Mouse (Mus musculus) intestine, embryonic 15.5 days (tissue): Measurements from ENCODE around the gene Isoc2a. TPM values are rescaled to one million over a fixed set of nuclear protein-coding genes. Genes with fewer than 3 reads are reported as not detected.
A peak's percentile ranks its signal among the peaks of the same experiment; 100 is the strongest.

Experiments used
- ATAC-seq: fragments of 200-750 bp; cut with Nextera tagmentation; 2 replicates; pipeline ENCODE4 v1.8.0; 2017; ENCODE audit warnings: moderate TSS enrichment, moderate library complexity
- H3K27ac ChIP-seq: fragments of 300-500 bp; sonication (generic); 2 replicates; pipeline ENCODE4 v1.5.1; 2015; ENCODE audit warnings: mild to moderate bottlenecking, inconsistent platforms
- H3K27me3 ChIP-seq: fragments of 300-500 bp; sonication (generic); replicated peaks from 2 replicates; pipeline ENCODE4 v1.6.1; 2015; ENCODE audit warnings: inconsistent platforms
- H3K36me3 ChIP-seq: fragments of 300-500 bp; sonication (generic); 2 replicates; pipeline ENCODE4 v1.6.1; 2015; ENCODE audit warnings: inconsistent platforms
- H3K4me1 ChIP-seq: fragments of 300-500 bp; sonication (generic); replicated peaks from 2 replicates; pipeline ENCODE4 v1.6.1; 2015; ENCODE audit warnings: inconsistent platforms
- H3K4me2 ChIP-seq: fragments of 300-500 bp; sonication (generic); replicated peaks from 2 replicates; pipeline ENCODE4 v1.6.1; 2015; ENCODE audit warnings: mild to moderate bottlenecking, inconsistent platforms
- H3K4me3 ChIP-seq: fragments of 300-500 bp; sonication (generic); replicated peaks from 2 replicates; pipeline ENCODE4 v1.5.1; 2015; ENCODE audit warnings: inconsistent platforms
- H3K9ac ChIP-seq: fragments of 300-500 bp; sonication (generic); 2 replicates; pipeline ENCODE4 v1.6.1; 2015; ENCODE audit warnings: inconsistent platforms
- H3K9me3 ChIP-seq: fragments of 300-500 bp; sonication (generic); 2 replicates; pipeline ENCODE4 v1.6.1; 2016; ENCODE audit warnings: inconsistent platforms
- WGBS: fragments of 180-500 bp; shearing (Covaris S2); methylation state at CpG from one replicate; pipeline ENCODE4 v1.1.7; 2015; 5-methylcytosine and 5-hydroxymethylcytosine counted together
- polyA plus RNA-seq: library from polyadenylated mRNA; unstranded; fragments of >200 nt; fragmentation: Nextera tagmentation; extraction: Ambion mirVana; gene quantifications from 2 replicates; pipeline ENCODE4 v1.2.1, GENCODE M21; 2015

Gene Isoc2a
- polyA plus RNA-seq, 1 experiment from 2014 or later = 0.68 TPM

DNA sequence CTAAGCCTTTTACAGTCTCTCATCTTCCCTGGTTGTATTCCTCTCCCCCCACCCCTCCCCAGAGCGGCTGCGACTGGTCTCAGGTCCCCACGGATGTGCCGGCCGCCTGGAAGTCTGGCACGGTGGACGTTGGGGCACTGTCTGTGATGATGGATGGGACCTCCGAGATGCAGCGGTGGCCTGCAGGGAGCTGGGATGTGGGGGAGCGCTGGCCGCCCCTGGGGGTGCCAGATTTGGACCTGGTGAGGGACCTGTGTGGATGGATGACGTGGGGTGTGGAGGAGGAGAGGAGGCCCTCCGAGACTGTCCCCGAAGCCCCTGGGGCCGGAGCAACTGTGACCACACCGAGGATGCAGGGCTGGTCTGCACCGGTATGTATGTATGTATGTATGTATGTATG, 51.4 kb downstream of the Isoc2a start:
- no peak overlapping the region for H3K4me3 ChIP-seq
- H3K9me3 ChIP-seq = no peaks in the 10 kb centered on the region
- WGBS = 61% methylated on average over 17 of the region's 17 CpGs
- no peak overlapping the region for H3K27ac ChIP-seq
- no peak overlapping the region for H3K4me2 ChIP-seq
- no peaks in the 10 kb centered on the region for H3K36me3 ChIP-seq
- H3K27me3 ChIP-seq = no peaks in the 10 kb centered on the region
- H3K4me1 ChIP-seq = peaks cover 31% of the 10 kb centered on the region
- no peak for ATAC-seq
- H3K9ac ChIP-seq = no peak overlapping the region

DNA sequence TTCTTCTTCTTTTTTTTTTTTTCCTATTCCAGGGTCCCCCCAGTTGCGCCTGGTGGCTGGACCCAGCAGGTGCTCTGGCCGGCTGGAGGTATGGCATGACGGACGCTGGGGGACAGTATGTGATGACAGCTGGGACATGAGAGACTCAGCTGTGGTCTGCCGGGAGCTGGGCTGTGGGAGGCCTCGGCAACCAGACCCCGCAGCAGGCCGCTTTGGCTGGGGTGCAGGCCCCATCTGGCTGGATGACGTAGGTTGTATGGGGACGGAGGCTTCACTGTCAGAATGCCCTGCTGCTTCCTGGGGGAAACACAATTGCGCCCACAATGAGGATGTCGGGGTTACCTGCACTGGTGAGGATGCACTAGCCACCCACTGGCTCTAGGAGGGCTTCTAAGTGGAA, 56.1 kb downstream of the Isoc2a start:
- 77% methylated on average over 12 of the region's 12 CpGs for WGBS
- H3K4me2 ChIP-seq = no peak overlapping the region
- no peaks in the 10 kb centered on the region for H3K4me1 ChIP-seq
- H3K9me3 ChIP-seq = 0 out of 2 replicates have a peak, but pooled peaks cover 3% of the 10 kb centered on the region
- H3K36me3 ChIP-seq = no peaks in the 10 kb centered on the region
- H3K9ac ChIP-seq = no peak overlapping the region
- no peaks in the 10 kb centered on the region for H3K27me3 ChIP-seq
- ATAC-seq = no peak
- no peak overlapping the region for H3K27ac ChIP-seq
- H3K4me3 ChIP-seq = no peak overlapping the region

DNA sequence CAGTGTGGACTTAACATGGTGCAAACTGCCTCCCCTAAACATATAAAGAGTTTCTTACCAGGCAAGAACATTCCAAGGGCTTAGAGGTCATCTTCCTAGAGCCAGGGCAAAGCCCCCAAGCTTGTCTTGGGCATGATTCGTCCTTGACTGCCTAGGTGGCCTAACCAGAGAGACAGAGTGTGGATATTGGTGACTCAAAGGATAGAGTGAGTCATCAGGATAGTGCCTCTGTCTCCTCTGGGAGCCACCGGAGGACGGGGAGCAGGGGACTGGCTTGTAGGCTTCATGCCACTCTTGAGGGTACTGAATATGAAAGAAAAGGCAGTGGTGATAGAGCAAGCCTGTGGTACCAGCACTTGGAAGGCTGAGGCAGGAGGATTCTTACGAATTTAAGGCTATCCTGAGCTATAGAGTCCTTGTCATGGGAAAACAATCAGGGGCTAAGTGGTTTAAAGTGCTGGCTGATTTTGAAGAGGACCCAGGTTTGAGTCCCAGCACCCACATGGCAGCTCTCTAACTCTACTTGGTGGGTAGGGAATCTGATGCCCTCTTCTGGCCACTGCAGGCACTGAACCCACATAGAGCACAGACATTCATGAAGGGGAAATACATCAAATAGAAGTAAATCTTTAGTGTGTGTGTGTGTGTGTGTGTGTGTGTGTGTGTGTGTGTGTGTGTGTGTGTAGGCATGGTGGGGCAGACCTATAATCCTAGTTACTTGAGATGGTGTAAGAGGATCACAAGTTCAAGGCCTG, 57.4 kb downstream of the Isoc2a start:
- Histone ChIP-seq H3K4me3 (no peak overlapping the region), H3K4me1 (no peaks in the 10 kb centered on the region), H3K36me3 (no peaks in the 10 kb centered on the region), H3K9me3 (0 out of 2 replicates have a peak, but pooled peaks cover 3% of the 10 kb centered on the region), H3K4me2 (no peak overlapping the region), H3K27ac (no peak overlapping the region), H3K9ac (no peak overlapping the region), H3K27me3 (no peaks in the 10 kb centered on the region)
- no peak for ATAC-seq
- WGBS = 76% methylated on average over 4 of the region's 4 CpGs

DNA sequence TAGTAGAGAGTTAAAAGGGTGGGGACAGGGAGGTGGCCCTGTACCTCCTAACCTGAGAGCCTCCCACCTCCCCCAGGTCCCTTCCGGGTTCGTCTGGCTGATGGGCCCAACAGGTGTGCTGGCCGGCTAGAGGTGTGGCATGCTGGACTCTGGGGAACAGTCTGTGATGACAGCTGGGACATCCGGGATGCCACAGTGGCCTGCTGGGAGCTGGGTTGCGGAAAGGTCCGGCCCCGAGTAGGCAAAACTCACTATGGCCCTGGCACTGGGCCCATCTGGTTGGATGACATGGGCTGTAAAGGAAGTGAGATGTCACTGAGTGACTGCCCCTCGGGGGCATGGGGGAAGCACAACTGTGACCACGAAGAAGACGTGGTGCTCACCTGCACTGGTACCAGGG, 59.9 kb downstream of the Isoc2a start:
- no peaks in the 10 kb centered on the region for H3K4me1 ChIP-seq
- H3K27me3 ChIP-seq = no peaks in the 10 kb centered on the region
- H3K4me2 ChIP-seq = no peak overlapping the region
- no peak overlapping the region for H3K4me3 ChIP-seq
- H3K9ac ChIP-seq = no peak overlapping the region; the same call in 1 of the 2 replicates
- 78% methylated on average over 10 of the region's 10 CpGs for WGBS
- ATAC-seq = no peak
- H3K27ac ChIP-seq = no peak overlapping the region
- H3K36me3 ChIP-seq = no peaks in the 10 kb centered on the region
- 0 out of 2 replicates have a peak, but pooled peaks cover 3% of the 10 kb centered on the region for H3K9me3 ChIP-seq

DNA sequence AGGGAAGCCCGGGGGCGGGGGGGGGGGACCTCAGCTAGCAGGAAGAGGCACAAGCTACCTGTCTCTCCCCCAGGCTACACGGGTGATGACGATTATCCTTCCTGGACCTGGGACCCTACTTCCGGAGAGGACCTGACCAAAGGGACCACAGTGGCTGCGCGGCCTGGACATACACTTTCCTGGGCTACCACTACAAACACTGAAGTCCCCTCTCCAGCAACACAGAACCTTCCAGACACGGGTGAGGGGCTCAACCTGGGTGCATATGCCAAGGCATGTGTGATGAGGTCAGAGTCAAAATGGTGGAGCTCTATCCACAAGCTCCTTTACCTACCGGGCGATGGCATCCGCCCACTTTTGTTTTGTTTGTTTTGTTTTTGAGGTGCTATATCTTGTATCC, 60.4 kb downstream of the Isoc2a start:
- Histone ChIP-seq H3K36me3 (no peaks in the 10 kb centered on the region), H3K4me1 (no peaks in the 10 kb centered on the region), H3K27ac (no peak overlapping the region), H3K4me3 (no peak overlapping the region), H3K4me2 (no peak overlapping the region), H3K27me3 (no peaks in the 10 kb centered on the region), H3K9me3 (0 out of 2 replicates have a peak, but pooled peaks cover 3% of the 10 kb centered on the region), H3K9ac (no peak overlapping the region)
- WGBS = 76% methylated on average over 11 of the region's 11 CpGs
- ATAC-seq = no peak

DNA sequence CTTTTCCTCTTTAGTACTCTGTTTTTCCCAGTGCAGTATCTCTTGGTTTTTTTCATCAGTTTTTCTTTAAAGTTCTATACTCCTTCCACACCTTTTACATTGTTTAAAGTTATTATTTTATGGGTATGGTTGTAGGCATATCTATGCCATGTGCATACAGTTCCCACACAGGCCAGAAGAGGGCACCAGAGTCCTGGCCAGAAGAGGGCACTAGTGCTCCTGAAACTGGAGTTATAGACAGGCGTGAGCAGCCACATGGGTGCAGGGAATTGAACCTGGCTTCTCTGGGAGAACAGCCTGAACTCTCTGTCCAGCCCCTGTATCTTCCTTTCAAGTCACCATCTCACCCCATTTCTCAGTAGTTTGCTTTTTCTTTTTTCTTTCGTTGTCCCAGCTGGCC, 61.5 kb downstream of the Isoc2a start:
- no peaks in the 10 kb centered on the region for H3K4me1 ChIP-seq
- no peak overlapping the region for H3K27ac ChIP-seq
- no peak overlapping the region for H3K4me3 ChIP-seq
- H3K9me3 ChIP-seq = 0 out of 2 replicates have a peak, but pooled peaks cover 3% of the 10 kb centered on the region
- no peak for ATAC-seq
- H3K36me3 ChIP-seq = no peaks in the 10 kb centered on the region
- 37% methylated on average over 2 of the region's 2 CpGs for WGBS
- H3K27me3 ChIP-seq = no peaks in the 10 kb centered on the region
- H3K4me2 ChIP-seq = no peak overlapping the region
- no peak overlapping the region for H3K9ac ChIP-seq

DNA sequence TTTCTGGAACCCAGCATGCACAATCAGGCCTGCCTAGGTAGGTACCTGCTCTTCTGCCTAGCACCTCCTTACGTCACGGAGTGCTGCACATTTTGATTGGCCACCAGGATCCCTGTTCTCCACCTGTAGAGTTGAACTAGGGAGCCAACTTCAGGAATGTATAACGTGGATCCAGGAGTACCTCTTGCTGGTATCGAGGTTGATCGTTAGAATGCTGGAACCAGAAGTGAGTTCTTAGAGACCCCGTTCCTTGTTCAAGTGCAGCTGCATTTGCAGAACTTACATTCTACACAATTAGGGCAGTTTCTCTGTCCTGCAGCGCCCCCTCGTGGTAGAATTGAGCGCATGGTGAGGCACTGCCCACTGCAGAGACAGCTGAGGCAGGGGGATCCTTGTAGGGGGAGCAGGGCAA, 63.1 kb downstream of the Isoc2a start:
- H3K4me2 ChIP-seq = no peak overlapping the region
- peak; percentile 77 for ATAC-seq

DNA sequence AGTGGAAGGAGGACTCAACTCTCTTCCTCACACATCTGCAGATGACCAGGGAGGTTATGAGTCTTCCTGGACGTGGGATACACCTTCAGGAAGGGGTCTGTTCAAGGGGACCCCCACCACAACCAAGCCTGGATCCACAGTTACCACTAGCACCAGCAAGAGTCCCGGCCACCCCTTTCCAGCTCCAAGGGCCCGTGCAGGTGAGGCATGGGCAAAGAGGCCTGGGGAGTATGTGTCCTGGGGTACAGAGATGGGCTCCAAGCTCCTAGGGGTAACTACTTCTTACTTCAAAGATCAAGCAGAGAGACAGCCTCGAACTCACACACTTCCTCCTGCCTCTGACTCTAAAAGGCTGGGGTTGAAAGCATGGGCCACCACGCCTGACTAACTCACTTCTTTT, 65.7 kb downstream of the Isoc2a start:
- Histone ChIP-seq H3K9me3 (no peaks in the 10 kb centered on the region), H3K36me3 (no peaks in the 10 kb centered on the region), H3K27ac (no peak overlapping the region), H3K27me3 (no peaks in the 10 kb centered on the region), H3K4me1 (no peaks in the 10 kb centered on the region), H3K4me3 (no peak overlapping the region), H3K9ac (no peak overlapping the region), H3K4me2 (no peak overlapping the region)
- no peak for ATAC-seq
- 55% methylated on average over 5 of the region's 5 CpGs for WGBS

More for the DNA sequence above, 63.1 kb downstream of the Isoc2a start:
- H3K4me1 ChIP-seq = no peaks in the 10 kb centered on the region
- no peak overlapping the region for H3K9ac ChIP-seq
- no peaks in the 10 kb centered on the region for H3K9me3 ChIP-seq
- no peaks in the 10 kb centered on the region for H3K36me3 ChIP-seq
- H3K27ac ChIP-seq = no peak overlapping the region
- 20% methylated on average over 9 of the region's 9 CpGs for WGBS
- H3K4me3 ChIP-seq = no peak overlapping the region
- no peaks in the 10 kb centered on the region for H3K27me3 ChIP-seq

DNA sequence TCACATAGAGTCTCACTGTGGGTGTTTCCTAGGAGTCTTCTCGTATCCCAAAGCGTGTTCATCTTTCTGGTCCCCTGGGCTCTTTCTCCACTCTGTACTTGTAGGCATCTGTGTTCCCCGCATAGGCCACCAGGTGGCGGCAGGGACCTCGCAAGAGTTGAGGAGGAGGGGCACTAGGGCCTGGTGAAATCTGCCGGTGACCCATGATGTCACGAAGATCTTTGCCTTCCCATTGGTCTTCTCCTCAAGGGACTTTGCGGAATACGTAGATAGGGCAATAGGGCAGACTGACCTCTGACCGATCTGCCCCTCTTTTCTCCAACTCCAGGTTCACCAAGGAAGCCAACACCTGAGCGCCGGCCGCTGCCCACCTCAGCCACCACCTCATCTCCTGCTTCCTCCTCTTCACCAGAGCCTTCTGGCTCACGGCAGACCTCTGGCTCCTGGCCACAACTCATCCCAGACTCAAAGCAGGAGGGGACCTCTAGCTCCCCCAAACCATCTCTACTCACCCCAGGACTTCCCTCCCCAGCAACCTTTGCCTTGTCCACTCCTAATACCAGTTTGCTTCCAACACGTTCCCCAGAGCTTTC, 66.4 kb downstream of the Isoc2a start:
- H3K9ac ChIP-seq = no peak overlapping the region
- WGBS = 17% methylated on average over 15 of the region's 15 CpGs

More for the DNA sequence above, 66.4 kb downstream of the Isoc2a start:
- ATAC-seq = peak; percentile 90
- Histone ChIP-seq H3K4me2 (peak overlapping the region; percentile 56), H3K36me3 (no peaks in the 10 kb centered on the region), H3K4me3 (peak overlapping the region; percentile 20), H3K4me1 (no peaks in the 10 kb centered on the region), H3K27me3 (no peaks in the 10 kb centered on the region), H3K27ac (no peak overlapping the region), H3K9me3 (no peaks in the 10 kb centered on the region)

Other genes starting within 250 kb of the Isoc2a start
- gene Tmem86b, start 245.7 kb upstream of the Isoc2a start, polyA plus RNA-seq = 9.1 and 11.7 TPM in 2 replicates
- gene Ppp6r1, start 218.1 kb upstream of the Isoc2a start, polyA plus RNA-seq = 8.1 and 9.0 TPM in 2 replicates
- gene Hspbp1, start 192.1 kb upstream of the Isoc2a start, polyA plus RNA-seq = 92.4 and 98.2 TPM in 2 replicates
- 0.63 and 1.1 TPM in 2 replicates for gene Brsk1, start 186.5 kb upstream of the Isoc2a start, polyA plus RNA-seq
- gene Tmem150b, start 151.9 kb upstream of the Isoc2a start, polyA plus RNA-seq = 2.2 and 3.6 TPM in 2 replicates
- 63.7 and 66.8 TPM in 2 replicates for gene Kmt5c, start 137.0 kb upstream of the Isoc2a start, polyA plus RNA-seq
- gene Cox6b2, start 124.1 kb upstream of the Isoc2a start, polyA plus RNA-seq = 45.5 and 53.0 TPM in 2 replicates
- not detected in 2 replicates for gene Fam71e2, start 105.9 kb upstream of the Isoc2a start, polyA plus RNA-seq
- 0.14 and 0.24 TPM in 2 replicates for gene Il11, start 94.3 kb upstream of the Isoc2a start, polyA plus RNA-seq
- 1.1 and 1.8 TPM in 2 replicates for gene Tmem190, start 94.2 kb upstream of the Isoc2a start, polyA plus RNA-seq
- 40.4 and 40.6 TPM in 2 replicates for gene Tmem238, start 87.5 kb upstream of the Isoc2a start, polyA plus RNA-seq
- 328 and 339 TPM in 2 replicates for gene Rpl28, start 84.3 kb upstream of the Isoc2a start, polyA plus RNA-seq
- gene Ube2s, start 64.6 kb upstream of the Isoc2a start, polyA plus RNA-seq = 303 and 321 TPM in 2 replicates
- 0.21 and 0.27 TPM in 2 replicates for gene Shisa7, start 32.5 kb upstream of the Isoc2a start, polyA plus RNA-seq
- gene Isoc2b, start 6.9 kb upstream of the Isoc2a start, polyA plus RNA-seq = 9.7 and 15.5 TPM in 2 replicates
- not detected in 2 replicates for gene Gm36210, start 29.4 kb downstream of the Isoc2a start, polyA plus RNA-seq
- gene Zfp628, start 38.1 kb downstream of the Isoc2a start, polyA plus RNA-seq = 2.9 and 3.4 TPM in 2 replicates
- 3.0 and 3.5 TPM in 2 replicates for gene Nat14, start 44.9 kb downstream of the Isoc2a start, polyA plus RNA-seq
- gene Ssc5d, start 48.6 kb downstream of the Isoc2a start, polyA plus RNA-seq = 2.7 and 3.5 TPM in 2 replicates
- 0.23 and 0.39 TPM in 2 replicates for gene Sbk2, start 87.3 kb downstream of the Isoc2a start, polyA plus RNA-seq
- not detected in 2 replicates for gene Sbk3, start 94.0 kb downstream of the Isoc2a start, polyA plus RNA-seq
- gene Zfp579, start 119.0 kb downstream of the Isoc2a start, polyA plus RNA-seq = 22.2 and 24.6 TPM in 2 replicates
- 20.2 and 21.4 TPM in 2 replicates for gene Zfp524, start 137.3 kb downstream of the Isoc2a start, polyA plus RNA-seq
- gene Fiz1, start 137.5 kb downstream of the Isoc2a start, polyA plus RNA-seq = 37.0 and 38.5 TPM in 2 replicates
- gene Gm44973, start 138.3 kb downstream of the Isoc2a start, polyA plus RNA-seq = 1.6 TPM in 2 replicates
- 5.5 and 5.6 TPM in 2 replicates for gene Zfp865, start 143.2 kb downstream of the Isoc2a start, polyA plus RNA-seq
- gene Ccdc106, start 143.4 kb downstream of the Isoc2a start, polyA plus RNA-seq = 13.4 TPM in 2 replicates
- not detected in 2 replicates for gene 4632433K11Rik, start 157.0 kb downstream of the Isoc2a start, polyA plus RNA-seq
- gene Zfp784, start 161.3 kb downstream of the Isoc2a start, polyA plus RNA-seq = 6.0 and 6.5 TPM in 2 replicates
- gene Zfp580, start 174.4 kb downstream of the Isoc2a start, polyA plus RNA-seq = 22.2 and 25.0 TPM in 2 replicates
- 126 and 130 TPM in 2 replicates for gene U2af2, start 185.0 kb downstream of the Isoc2a start, polyA plus RNA-seq
- gene Epn1, start 203.1 kb downstream of the Isoc2a start, polyA plus RNA-seq = 62.4 and 66.5 TPM in 2 replicates
- not detected in 2 replicates for gene Rfpl4, start 239.8 kb downstream of the Isoc2a start, polyA plus RNA-seq
- gene Rasl2-9, start 248.8 kb downstream of the Isoc2a start, polyA plus RNA-seq = 0.31 and 0.56 TPM in 2 replicates